Mouse (Mus musculus): ENCODE results near the gene Phldb2. TPM values are rescaled to one million over a fixed set of nuclear protein-coding genes. Genes with fewer than 3 reads are reported as not detected.

The Phldb2 gene
- total RNA-seq, 2 experiments from 2014 or later, result 4.7 to 7.0 TPM

- peak; percentile 37 to 42 for DNase-seq (ENCODE audit: extremely low spot score in 1 of 2, low spot score in 1 of 2)
Observed at GRCm38 (mm10) chr16:45844049-45844780, 109.2 kb downstream of the Phldb2 start.

DNA sequence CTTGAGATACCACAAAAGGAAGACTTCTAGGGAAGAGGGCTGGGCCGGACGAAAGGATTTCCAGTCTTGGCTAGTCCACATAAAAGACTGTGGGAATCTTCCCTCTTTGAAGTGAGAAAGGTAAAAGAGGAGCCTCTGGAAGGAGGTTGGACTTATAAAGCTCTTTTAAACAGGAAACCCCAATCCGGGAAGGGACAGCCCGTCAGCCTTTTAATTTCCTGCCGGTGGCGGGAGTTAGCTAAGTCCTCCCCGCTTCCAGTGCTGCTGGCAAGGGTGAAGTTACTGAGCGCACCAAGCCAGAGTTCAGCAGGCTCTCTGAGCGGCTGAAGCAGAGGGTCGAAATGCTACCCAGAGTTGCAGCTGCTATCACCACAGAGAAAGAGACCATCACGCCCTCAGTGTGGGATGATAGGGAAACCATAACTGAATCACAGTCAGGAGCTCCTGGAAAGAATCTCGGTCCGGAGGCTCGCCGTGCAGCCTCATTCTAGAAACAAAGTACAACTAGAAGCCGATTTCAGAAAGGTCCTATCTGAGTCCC is 110.0 kb downstream of the Phldb2 start:
- DNase-seq (ENCODE audit: extremely low spot score in 1 of 2, low spot score in 1 of 2), result no peak

GRCm38 (mm10) chr16:45842440-45842839 is 111.0 kb downstream of the Phldb2 start:
- DNase-seq (ENCODE audit: extremely low spot score in 1 of 2, low spot score in 1 of 2), result no peak

DNA sequence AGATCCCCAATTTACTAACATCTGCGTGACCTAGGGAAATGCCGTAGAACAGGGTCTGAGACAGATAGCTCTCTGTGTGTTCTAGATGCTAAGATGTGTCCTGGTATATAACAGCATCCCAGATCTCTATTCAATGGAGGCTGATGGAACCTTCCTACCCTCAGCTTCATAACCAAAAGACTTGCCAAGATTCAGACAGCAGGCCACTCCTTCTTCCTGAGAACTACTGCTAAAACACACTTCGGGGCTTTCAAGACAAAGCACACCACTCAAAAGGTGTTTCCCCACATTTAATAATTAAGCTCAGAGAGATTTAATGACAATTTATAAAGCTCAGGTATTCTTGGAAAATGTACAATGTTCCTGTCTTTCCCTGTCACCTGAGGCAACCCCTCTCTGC is 111.6 kb downstream of the Phldb2 start:
- DNase-seq (ENCODE audit: extremely low spot score in 1 of 2, low spot score in 1 of 2), result no peak

- no peak for DNase-seq (ENCODE audit: extremely low spot score in 1 of 2, low spot score in 1 of 2)
Observed at GRCm38 (mm10) chr16:45841016-45841415, 112.4 kb downstream of the Phldb2 start.

DNA sequence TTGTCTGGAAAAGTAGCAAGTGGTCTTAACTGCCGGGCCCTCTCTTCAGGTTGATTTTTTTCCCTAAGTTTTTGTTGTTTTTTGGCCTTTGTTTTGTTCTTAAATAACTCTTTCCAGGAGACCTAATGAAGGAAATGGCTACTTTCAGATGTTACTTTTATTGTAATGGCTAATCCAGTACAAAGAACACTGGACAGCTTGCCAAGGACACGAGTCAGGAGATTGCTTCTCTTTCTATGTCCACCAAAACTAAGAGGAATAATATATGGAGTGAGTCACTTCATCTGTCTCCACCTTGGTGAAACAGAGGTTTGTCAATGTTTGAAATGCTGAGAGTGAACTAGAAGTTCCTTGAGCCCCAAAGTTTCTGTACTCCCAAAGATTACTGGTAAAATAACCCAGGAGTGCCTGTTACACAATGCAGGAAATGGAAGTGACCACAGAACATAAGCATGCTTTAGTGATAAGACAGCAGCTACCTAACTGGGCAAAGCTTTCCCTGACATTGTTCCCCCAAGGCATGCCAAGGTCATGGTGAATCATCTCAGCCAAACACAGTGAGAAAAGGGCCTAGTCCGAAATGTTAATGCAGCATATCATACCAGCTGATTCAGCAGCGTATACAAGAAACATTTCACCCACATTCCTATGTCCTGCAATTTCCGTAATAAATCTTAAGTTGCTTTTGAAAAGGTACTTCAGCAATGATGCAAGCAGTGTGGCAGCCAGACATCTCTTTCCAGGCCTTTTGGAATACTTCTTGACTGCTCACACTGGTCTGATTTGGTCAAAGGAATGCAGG is 115.7 kb downstream of the Phldb2 start:
- no peak for DNase-seq (ENCODE audit: extremely low spot score in 1 of 2, low spot score in 1 of 2)

GRCm38 (mm10) chr16:45832747-45833108 is 120.7 kb downstream of the Phldb2 start:
- DNase-seq (ENCODE audit: extremely low spot score in 1 of 2, low spot score in 1 of 2), result no peak

DNA sequence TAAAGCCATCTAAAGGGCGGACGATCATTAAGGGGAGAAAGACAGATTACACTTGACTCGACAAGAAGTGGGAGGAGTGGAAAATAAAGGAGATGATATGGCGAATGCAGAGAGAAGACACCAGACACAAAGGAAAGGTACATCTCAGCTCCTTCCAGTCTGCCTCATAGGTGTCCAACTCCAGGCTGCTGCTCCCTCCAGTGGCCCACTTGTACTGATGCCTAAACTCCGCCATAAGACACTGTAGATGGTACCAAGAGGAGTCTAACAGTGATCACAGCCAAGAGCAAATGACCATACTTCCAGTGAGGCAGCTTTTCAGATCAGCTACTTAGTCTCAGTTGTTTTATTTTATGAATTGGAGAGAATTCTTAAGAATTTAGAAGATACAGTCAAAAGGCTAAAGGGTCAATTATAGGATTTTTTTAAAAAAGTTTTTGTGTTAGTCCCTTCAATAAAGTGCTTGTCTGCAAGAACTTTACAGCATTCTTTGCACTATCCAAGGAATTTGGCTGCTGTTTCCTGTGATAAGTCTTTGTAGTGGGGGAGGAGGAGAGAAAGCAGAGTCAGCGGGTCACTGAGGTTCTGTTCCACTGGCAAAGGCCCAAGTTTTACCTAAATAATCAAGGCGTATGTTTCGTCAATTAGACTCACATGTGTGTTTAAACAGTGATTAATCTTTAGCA is 121.2 kb downstream of the Phldb2 start:
- no peak for DNase-seq (ENCODE audit: extremely low spot score in 1 of 2, low spot score in 1 of 2)

DNA sequence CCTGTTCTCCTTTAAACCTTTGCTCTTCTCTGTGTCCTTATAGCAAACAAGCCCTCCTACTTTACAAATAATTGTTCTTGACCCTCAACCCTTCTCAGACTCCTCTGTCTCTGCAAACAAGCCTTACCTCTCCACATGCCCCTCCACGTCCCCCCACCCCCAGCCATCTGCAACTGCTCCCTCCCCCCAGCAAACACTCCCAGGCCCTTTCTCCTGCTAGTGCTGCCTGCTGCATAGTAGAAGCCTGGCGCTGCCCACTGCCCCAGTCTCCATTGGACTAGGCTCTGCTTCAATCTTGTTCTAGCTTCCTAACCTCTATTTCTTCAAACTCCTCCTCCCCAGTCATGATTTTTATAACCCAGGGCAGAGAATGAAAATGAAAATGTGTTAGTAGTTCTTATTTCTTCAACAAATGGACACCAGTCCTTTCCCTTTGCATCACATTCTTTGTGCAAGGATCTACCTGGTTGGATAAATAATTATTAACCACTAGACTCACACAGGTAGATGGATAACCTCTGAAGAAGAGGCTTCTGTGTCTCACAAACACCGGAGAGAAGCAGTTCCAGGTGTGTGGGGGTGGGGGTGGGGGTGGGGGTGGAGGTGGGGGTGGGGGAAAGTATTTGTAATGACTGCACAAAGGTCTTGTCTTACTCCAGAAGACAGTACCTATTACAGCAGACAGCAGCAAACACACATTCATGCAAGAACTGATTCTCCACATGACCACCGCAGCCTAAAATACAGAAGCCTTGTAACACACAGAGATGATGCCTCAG is 122.1 kb downstream of the Phldb2 start:
- DNase-seq (ENCODE audit: extremely low spot score in 1 of 2, low spot score in 1 of 2), result no peak

- DNase-seq (ENCODE audit: extremely low spot score in 1 of 2, low spot score in 1 of 2), result no peak
Observed at GRCm38 (mm10) chr16:45830096-45830866, 123.1 kb downstream of the Phldb2 start.

DNA sequence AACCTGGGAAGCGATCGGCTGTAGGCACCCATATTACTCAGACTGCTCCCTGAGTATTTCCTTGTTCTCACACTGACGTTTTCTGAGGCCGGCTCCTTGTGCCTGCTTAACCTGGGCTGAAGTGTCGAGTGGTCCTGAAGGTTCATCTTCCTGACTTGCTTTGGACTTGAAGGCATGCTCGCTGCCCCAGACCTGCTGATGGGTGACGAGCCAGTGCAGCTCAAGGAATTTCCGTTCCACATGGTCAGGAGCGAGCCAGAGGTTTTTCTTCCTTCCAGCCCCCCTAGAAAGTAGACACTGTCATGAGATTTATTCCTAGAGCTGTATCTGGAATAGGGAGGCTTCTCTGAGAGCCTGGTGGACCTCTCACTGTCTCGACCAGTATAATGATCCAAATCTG is 128.1 kb downstream of the Phldb2 start:
- no peak for DNase-seq (ENCODE audit: extremely low spot score in 1 of 2, low spot score in 1 of 2)

- DNase-seq (ENCODE audit: extremely low spot score in 1 of 2, low spot score in 1 of 2), result no peak
Observed at GRCm38 (mm10) chr16:45824025-45824424, 129.4 kb downstream of the Phldb2 start.

DNA sequence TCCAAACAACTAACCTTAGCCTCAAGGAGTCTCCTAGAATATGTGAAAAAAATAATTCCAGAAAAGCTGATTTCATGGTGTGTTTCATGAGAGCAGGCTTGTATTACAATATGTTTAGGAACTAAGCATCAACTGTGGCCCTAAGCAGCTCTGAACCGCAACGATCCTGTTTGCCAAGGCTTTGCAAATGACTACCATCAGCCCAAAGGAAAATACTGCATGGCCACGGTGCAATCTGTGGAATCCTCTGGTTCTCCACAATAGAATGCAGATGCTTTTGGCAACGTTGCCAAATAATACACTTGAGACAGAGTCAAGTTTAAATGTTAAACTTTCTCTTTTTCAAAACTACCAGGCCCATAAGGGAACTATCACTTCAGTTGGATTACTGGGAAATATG is 133.5 kb downstream of the Phldb2 start:
- DNase-seq (ENCODE audit: extremely low spot score in 1 of 2, low spot score in 1 of 2), result no peak

DNA sequence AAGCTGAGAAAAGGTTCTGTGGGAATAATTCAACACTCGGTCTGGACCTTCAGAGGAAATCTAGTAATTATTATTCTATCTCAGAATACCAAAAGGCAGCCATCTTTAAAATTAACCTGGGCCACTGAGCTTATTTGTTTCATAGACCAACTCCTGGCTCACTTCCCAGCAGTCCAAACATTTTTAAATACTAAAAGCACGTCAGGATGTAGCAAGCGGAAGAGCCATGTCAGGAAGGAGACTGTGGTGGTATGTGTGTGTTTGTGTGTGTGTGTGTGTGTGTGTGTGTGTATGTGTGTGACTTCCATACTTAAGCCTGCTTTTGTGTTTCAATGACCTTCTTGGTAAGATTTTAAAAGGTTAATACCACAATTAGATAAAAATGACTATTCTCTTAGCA is 135.6 kb downstream of the Phldb2 start:
- no peak for DNase-seq (ENCODE audit: extremely low spot score in 1 of 2, low spot score in 1 of 2)

DNA sequence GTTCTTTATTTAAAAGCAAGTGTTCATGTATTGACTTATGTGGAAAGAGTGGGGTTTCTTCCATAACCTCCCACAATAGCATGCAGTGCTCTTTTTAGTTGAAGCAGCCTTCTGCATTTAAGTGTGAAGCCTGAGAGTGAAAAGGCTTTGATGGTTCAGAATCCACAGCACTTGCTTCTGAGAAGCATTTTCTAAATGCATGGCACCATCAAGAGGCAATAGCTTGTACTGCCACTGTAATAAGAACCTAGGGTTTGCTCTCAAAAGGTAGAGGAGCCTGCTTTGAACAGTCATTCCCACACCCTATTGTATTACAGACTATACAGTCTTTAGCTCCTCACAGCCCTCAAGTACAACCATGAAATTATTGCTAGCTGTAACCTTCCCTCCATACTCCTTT is 136.7 kb downstream of the Phldb2 start:
- DNase-seq (ENCODE audit: extremely low spot score in 1 of 2, low spot score in 1 of 2), result no peak

GRCm38 (mm10) chr16:45814611-45815010 is 138.8 kb downstream of the Phldb2 start:
- no peak for DNase-seq (ENCODE audit: extremely low spot score in 1 of 2, low spot score in 1 of 2)

DNA sequence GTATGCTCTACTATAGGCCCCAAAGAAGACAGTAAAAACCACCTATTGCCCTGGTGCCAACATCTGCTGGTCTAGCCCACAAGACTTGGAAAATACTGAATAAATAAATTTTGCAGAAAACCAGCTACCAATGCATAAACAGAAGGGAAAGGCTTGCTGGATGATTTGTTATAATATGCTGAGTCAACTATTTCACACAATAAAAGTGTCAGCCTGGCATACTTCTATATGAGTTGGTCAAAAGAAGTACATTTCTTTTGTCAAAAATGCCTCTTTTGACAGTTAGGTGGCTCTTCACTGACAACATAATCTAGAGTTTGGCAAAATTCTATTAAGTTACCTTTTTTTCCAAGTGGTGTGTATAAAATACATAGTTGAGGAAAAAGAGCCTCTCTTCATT is 141.6 kb downstream of the Phldb2 start:
- DNase-seq (ENCODE audit: extremely low spot score in 1 of 2, low spot score in 1 of 2), result no peak

DNA sequence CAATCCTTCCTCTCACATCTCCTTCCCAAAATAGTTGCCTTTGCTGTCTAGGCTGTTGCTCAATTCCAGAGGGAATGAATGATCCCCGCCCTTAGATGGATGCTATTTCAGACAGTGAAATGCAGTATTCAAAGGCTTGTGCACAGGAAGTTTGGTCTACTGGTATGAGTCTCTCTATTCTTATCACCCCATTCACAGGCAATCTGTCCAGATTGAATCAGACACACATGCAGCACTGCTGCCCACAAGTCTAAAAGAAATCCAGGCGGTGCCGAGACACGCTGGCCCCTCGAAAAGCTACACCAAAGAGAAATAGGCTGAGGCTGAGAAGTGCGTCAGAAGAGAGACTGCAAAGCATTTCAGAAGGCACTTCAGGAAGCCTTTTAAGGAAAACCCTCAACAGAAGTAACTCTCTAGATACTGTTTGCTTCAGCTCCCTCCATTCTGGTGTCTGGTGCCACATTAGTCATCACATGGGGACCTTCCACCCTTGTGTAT is 142.5 kb downstream of the Phldb2 start:
- DNase-seq (ENCODE audit: extremely low spot score in 1 of 2, low spot score in 1 of 2), result no peak

- no peak for DNase-seq (ENCODE audit: extremely low spot score in 1 of 2, low spot score in 1 of 2)
Observed at GRCm38 (mm10) chr16:45810155-45810554, 143.2 kb downstream of the Phldb2 start.

All from layer of hippocampus, postnatal 25 days (tissue).